Mouse (Mus musculus) thymus, postnatal 10 days (tissue): ENCODE measurements around the gene Gramd1a.

Experiments used
- DNase-seq, 2 experiments: peaks; one replicate each; pipeline ENCODE4 v3.0.0; 2021; ENCODE audit warnings: low spot score in 2 of 2

Gramd1a gene

GRCm38 (mm10) chr7:31123697-31124096, 32.0 kb downstream of the Gramd1a start:
- DNase-seq: no peak

DNA sequence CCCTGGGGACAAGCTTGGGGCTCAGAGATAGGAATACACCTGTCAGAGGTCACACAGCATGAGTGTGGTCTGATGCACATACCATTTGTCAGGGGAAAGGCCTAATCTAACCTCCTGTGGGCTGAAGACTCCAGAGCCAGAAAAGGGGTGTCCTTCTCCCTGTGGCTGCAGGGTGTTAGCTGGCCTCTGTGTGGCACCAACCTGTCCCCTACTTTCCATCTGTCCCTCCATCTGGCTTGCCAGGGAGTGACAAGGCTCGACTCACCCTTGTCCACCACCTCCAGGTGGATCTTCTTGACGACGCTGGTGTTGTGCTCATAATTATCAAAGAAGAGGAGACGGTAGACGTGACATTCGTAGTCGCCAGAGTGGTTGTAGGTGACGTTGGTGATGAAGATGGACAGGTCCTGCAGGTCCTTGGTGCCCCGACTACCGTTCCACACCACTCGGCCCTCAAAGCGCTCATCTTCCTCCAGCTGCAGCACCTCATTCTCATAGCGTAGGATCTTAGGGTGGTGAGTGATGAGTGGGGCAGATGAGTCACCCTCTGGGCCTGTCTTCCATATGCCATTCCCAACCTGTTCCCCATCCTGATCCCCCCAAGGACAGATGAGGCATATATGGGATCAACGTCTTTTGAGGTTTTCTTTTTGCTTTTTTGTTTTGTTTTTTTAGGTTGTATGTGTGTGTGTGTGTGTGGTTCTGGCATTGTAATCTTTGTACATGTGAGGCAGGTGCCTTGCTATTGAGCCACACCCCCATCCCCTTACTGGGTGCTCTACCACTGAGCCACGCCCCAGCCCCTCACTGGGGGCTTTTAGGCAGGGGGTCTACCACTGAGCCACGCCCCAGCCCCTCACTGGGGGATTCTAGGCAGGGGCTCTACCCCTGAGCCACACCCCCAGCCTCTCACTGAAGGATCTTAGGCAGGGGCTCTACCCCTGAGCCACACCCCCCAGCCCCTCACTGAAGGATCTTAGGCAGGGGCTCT, 32.8 kb downstream of the Gramd1a start:
- no peak for DNase-seq

GRCm38 (mm10) chr7:31119556-31119955, 36.1 kb downstream of the Gramd1a start:
- no peak for DNase-seq

DNA sequence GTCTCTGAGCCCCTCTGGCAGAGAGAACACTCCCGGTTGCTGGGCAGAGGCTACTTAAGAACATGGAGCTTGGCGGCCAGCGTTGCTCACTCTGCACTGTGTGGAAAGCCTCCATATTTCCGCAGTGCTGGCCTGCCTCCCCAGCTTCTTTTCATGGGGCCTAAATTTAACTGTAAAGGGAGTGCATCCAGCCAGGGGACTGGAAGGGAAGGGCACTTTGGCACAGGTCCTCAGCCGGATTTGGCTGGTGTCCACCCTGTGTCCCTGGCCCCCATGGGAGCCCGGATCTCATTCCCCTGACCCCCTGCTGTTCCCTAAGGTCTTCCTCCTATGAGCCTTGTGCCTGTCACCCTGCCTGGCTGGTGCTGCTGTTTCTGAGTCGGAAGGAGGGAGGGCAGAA, 37.2 kb downstream of the Gramd1a start:
- no peak for DNase-seq

DNA sequence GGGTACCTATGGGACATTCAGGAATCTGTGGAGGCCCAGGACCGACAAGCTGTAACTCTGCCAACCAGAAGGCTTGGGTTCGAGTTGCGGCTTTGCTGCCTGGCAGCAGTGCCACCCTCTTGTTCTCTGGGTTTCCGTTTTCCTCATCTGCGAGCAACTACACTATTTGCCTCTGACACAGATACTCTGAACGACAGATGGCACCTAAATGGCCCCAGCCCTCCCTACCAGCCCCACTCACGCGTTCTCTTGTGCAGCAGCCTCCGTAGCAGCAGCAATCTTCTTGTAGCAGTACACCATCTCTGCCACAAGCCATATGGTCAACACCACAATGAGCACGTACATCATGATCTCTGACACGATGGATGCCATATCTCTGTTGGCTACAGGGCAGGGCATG, 38.2 kb downstream of the Gramd1a start:
- no peak for DNase-seq

DNA sequence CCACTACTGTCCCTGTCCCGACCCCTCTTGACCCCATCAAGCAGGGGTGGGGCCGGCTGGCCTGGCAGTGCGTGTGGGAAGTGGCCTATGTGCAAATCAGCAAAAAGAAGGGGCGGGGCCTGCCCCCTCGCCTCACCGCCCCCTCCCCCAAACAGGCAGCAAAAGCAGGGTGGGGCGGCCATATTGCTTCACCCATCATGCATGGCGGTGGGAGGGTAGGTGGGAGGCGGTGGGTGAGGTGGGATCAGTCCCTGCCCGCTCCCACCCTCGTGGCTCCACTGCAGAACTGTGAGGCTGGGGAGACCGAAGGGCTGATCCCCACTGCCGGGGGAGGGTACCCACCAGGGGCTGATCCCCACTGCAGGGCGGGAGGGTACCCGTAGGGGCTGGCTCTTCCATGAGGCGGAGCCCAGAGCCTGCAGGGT, 39.0 kb downstream of the Gramd1a start:
- no peak for DNase-seq

- DNase-seq: no peak
These were observed 40.1 kb downstream of the Gramd1a start for GRCm38 (mm10) chr7:31115587-31116043.

- no peak for DNase-seq
These were observed 40.5 kb downstream of the Gramd1a start, which contains the start of gene Hpn for GRCm38 (mm10) chr7:31115182-31115581. TSS of gene Hpn (minus strand) at chr7:31115290.

- no peak for DNase-seq
These were observed 41.0 kb downstream of the Gramd1a start for GRCm38 (mm10) chr7:31114646-31115045.

DNA sequence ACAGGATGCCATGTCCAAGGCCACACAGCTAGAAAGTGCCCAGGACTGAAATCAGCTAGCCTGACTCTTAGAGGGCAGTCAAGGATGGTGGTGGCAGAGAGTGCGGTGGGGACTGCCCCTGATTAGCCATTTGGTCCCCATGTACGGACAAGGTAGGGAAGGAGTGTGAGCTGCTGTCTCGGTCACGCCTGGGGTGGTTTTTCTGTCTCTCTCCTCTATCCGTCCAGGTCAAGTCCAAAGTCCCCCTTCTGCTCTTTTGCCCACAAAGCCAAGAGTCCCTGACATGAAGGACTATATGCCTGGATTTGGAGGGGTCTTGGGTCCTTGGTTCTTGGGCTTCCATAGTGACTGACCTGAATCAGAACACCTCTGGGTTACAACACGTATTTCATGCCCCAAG, 41.9 kb downstream of the Gramd1a start:
- no peak for DNase-seq

DNA sequence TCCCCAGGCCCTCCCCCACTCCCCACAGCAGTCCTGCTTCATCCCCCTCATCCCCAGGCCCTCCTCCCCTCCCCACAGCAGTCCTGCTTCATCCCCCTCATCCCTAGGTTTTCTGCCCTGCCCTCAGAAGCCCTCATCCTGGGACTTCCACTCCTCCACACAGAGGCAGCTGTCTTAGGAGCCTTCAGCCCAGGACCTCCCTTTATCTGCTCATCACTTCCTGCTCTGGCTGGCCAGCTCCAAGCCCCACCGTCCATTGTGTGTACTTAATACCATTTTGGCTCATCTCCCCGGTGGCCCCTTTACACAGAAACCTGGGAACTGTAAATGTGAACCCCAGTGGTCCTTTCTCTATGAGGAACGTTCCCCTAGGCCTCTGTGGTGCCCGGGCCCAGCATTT, 43.7 kb downstream of the Gramd1a start:
- no peak for DNase-seq

GRCm38 (mm10) chr7:31110861-31111385, 44.8 kb downstream of the Gramd1a start:
- DNase-seq: no peak

DNA sequence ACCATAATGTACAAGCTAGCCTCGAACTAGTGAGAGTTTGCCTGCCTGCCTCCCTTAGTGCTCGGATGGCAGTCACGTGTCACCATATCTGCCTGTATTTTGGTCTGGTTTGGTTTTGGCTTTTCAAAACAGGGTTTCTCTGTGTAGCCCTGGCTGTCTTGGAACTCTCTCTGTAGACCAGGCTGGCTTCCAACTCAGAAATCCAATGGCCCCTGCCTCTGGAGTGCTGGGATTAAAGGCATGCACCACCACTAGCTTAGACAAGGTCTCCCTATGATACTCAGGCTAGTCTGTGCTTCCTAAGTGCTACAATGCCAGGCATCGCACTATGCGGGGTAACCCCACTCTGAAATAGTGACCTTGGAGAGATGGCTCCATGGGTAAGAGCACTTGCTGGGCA, 45.9 kb downstream of the Gramd1a start:
- DNase-seq: no peak

- no peak for DNase-seq
These were observed 46.6 kb downstream of the Gramd1a start for GRCm38 (mm10) chr7:31109091-31109490.

GRCm38 (mm10) chr7:31107781-31108180, 47.9 kb downstream of the Gramd1a start:
- DNase-seq: no peak

GRCm38 (mm10) chr7:31106166-31106565, 49.5 kb downstream of the Gramd1a start:
- no peak for DNase-seq

DNA sequence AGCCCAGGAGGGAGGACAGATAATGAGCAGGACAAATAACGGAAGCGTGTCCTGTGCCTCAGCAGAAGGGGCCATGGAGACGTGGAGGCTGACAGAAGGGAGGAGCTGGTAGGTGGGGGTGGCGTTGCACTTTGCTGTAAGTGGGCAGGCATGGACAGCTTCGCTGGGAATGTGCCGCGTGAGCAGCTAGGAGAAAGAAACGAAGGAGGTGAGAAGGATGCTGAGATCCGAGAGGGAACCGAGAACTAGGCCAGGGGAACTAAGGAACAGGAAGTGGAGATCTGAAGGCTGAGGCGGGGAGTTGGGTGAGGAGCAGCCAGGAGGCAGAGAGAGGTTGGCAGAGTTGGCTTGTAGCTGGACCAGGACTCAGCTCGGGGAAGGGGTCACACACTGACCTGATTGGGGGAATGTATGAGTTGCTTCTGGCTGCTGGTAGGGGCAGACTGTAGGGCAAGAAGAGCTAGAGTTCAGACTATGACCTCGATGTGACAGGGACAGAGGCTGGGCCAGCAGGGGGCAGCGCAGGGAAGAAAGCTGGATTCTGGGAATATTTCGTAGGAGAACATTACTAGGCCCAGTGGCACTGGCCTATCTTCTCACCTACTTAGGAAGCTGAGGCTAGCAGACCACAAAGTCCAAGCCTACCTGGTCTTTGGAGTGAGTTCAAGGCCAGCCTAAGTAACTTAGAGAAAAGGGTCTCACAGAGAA, 50.5 kb downstream of the Gramd1a start:
- no peak for DNase-seq

GRCm38 (mm10) chr7:31100786-31101185, 54.9 kb downstream of the Gramd1a start:
- no peak for DNase-seq

- DNase-seq: no peak
These were observed 56.1 kb downstream of the Gramd1a start for GRCm38 (mm10) chr7:31099612-31099982.

GRCm38 (mm10) chr7:31098697-31099611, 56.7 kb downstream of the Gramd1a start:
- no peak for DNase-seq

- DNase-seq: peak; percentile 83 to 92
These were observed 58.0 kb downstream of the Gramd1a start for GRCm38 (mm10) chr7:31097583-31098248.
